Mouse (Mus musculus): Measurements from ENCODE around the gene Itgad.

Itgad gene

DNA sequence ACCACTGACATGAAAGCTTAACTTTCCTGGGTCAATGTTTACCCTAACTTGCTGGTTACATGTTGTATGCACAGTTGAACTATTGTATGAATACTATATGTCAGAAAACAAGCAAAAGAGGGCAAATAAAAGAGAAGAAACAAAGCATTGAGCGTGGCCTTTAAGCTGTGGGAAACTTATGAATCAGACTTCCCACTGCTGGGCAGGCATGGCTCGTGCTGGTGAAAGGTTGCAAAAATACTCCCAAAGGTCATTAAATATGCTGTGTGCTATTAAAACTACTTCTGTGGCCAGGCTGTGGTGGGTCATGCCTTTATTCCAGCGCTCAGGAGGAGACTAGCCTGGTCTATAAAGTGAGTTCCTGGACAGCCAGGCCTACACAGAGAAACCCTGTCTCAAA lies 15.8 kb downstream of the Itgad start:
- no peak for ATAC-seq (ENCODE audit: insufficient number of reproducible peaks, low FRiP score, low TSS enrichment)

DNA sequence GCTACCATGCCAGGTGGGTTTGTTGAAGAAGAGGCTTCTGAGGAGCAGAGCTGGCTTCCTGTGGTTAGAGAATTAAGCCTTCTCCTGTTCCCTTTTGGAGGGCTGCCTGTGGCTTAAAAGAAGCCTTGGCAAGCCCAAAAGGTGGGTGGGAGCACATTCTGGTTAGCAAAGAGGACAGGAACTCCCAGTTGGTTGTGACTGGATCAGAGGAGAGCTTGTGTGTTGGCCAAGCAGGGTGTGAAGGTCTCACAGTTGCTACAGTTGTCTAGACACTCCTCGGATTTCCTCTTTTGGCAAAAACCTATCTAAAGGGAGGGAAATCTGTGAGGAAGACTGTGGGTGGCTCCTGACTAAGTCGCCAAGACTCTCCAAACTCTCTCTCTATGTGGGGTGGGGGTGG lies 24.2 kb downstream of the Itgad start:
- ATAC-seq (ENCODE audit: insufficient number of reproducible peaks, low FRiP score, low TSS enrichment), result no peak

DNA sequence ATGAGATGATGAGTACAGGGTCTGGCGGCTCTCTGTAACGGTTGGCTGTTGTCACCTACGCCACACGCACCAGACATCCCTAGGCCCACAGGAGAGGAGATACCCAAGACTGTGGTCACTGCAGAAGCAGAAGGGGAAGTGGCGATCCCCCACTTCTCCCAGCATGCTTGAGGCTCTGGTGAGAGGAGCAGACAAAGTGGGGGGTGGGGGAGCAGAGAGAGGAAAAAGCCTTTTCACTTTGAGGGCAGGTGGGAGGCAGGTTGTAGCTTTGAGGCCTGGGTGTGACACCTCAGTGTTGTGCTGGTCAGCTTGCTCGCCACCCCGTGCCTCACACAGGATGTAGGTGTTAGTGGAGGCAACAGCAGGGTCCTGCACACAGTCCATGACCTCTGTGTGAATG lies 25.9 kb downstream of the Itgad start:
- ATAC-seq (ENCODE audit: insufficient number of reproducible peaks, low FRiP score, low TSS enrichment), result no peak

DNA sequence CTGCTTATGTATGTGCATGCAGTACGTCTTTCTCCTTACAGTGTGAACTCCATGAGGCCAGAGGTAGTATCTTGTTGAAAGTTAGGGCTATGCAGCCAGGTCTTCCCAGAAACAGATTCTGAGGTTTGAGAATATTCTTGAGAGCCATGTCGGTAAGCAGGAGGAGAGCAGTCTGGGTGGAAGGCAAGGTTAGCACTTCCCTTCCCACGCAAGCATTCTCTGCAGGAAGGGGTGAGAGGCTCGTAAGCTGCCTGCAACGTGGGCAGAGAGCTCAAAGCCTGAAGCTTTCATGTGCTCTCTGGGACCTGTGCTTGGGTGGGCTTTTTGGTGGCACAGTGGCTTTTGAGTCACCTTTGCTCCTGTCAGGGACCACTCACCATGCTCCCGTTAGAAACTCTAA lies 26.4 kb downstream of the Itgad start:
- ATAC-seq (ENCODE audit: insufficient number of reproducible peaks, low FRiP score, low TSS enrichment), result no peak

DNA sequence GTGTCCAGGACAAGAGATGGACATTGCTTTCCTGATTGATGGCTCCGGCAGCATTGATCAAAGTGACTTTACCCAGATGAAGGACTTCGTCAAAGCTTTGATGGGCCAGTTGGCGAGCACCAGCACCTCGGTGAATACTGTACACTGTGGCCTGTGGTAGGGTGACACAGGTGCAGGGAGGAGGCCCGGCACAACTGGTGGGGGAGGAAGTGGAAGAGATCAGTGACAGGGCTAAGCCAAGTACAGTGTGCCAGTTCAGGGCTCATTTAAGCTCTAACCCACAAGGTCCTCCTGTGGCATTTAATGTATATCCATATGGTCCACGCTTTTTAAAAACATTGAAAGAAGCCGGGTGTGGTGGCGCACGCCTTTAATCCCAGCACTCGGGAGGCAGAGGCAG lies 27.5 kb downstream of the Itgad start:
- ATAC-seq (ENCODE audit: insufficient number of reproducible peaks, low FRiP score, low TSS enrichment), result no peak

DNA sequence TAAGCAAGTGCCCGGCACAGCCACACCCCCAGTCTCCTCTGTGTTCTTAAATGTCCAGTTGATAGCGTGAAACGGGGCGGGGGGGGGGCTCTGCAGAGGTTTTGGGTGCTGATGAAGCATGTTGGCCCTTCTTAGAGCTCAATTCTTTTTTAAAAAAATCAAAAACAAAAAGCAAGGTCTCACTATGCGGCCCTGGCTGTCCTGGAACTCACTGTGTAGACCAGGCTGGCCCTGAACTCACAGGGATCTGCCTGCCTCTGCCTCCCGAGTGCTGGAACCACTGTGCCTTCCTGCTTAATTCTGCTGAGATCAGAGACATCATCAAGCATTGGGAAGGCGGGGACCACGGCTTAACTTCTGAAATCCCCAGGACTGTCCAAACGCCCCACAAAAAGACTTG lies 47.4 kb downstream of the Itgad start:
- ATAC-seq (ENCODE audit: insufficient number of reproducible peaks, low FRiP score, low TSS enrichment), result no peak

DNA sequence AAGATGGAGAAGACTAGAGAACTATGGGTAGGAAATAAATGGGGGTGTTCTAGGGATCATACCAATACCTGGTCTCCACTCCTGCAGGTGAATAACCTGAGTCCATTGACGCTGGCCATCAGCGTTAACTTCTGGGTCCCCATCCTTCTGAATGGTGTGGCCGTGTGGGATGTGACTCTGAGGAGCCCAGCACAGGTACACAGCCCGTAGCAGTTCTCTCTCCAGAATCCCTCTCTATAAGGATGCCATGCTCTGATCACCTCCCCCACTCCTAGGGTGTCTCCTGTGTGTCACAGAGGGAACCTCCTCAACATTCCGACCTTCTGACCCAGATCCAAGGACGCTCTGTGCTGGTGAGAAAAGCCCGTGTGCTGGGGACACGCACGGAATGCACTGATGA lies 48.9 kb downstream of the Itgad start:
- ATAC-seq (ENCODE audit: insufficient number of reproducible peaks, low FRiP score, low TSS enrichment), result no peak

DNA sequence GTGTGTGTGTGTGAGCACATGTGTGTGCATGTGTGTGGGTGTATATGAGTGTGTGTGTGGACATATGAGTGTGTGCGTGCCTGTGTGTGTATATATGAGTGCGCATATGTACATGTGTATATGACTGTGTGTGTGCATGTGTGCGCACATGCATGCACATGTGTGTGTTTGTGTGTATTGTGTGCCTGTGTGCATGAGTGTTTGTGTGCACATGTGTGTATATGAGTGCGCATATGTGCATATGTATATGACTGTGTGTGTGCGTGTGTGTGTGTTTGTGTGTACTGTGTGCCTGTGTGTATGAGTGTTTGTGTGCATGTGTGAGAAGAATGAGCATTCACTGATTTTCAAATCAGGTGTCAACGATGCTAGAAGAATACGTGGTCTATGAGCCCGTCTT lies 50.0 kb downstream of the Itgad start:
- ATAC-seq (ENCODE audit: insufficient number of reproducible peaks, low FRiP score, low TSS enrichment), result no peak

DNA sequence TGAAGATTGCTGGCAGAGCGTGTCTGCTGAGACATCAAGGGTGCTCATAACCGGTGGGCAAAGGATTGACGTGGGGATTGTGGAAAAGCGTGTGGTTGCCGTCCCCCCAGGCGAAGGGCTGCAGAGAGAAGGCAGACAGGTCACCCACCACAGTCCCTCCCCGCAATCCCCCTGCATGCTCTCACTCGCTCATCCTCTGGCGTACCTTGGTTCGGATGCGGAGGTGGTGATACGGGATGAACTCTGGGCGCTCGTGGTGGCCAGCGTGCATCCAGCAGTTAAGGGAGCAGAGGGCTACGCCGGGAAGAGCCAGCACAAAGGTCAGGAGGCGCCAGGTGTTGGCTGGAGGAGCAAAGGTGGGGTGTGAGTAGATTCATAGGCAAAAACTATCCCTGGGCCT lies 51.5 kb downstream of the Itgad start:
- no peak for ATAC-seq (ENCODE audit: insufficient number of reproducible peaks, low FRiP score, low TSS enrichment)

DNA sequence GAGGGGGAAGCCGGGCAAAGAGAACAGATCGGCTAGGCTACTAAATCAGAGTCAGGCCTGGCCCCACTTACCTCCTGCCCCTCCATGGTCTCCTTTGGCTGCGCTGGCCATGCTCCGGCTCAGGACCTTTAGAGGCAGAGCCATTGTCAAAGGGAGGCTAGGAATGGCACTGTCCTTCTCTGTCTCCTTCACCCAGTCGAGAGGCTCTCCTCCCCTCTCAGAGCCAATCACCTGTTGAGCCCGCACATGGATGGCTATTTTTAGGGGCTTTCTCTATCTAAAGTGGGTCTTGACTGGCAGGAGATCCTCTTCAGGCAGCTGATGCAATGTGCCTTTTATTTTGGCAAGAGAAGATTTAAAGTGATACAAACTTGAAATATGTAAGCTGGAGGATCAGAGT lies 52.0 kb downstream of the Itgad start, which contains the start of gene Cox6a2:
Cox6a2 (minus strand) TSS at position 236 of the 400 bp plus-strand sequence.
- ATAC-seq (ENCODE audit: insufficient number of reproducible peaks, low FRiP score, low TSS enrichment), result no peak

DNA sequence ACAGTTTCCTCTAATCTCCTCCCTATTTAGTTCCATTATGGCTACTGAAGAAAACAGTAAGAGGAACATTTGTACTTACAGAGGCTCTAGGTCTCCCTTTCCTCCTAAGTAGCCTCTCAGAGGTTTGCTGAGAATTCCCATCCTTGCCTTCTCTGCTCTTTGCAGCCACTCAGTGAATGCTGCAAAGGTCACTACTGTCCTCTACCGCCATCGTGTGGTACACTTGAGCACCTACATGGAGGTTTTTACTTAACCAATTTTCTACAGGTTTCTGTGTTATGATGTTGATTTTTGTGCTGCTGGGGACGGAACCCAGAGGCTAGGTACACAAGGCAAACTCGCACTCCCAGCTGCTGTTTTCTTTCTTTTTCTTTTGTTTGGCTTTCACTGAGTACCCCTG lies 54.0 kb downstream of the Itgad start:
- peak; percentile 49; the same call in 1 of the 2 replicates for ATAC-seq (ENCODE audit: insufficient number of reproducible peaks, low FRiP score, low TSS enrichment)

DNA sequence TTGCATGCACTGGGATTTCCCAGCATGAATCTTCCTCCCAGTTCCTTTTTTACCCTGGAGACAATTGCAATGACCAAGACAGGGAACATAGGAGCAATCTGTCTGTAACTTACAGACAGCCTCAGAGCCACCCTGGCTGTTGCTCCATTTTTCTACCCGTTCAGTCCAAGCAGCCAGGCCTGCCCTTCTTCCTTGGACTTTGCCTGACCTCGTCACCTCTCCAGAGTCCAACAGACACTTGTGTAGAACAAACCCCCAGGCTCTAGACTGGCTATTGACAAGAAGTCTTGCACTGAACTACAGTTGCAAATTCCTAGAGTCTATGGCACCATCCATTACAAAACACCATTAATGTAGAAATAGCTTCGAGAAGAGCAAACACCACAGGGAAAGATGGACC lies 55.6 kb downstream of the Itgad start:
- no peak for ATAC-seq (ENCODE audit: insufficient number of reproducible peaks, low FRiP score, low TSS enrichment)

DNA sequence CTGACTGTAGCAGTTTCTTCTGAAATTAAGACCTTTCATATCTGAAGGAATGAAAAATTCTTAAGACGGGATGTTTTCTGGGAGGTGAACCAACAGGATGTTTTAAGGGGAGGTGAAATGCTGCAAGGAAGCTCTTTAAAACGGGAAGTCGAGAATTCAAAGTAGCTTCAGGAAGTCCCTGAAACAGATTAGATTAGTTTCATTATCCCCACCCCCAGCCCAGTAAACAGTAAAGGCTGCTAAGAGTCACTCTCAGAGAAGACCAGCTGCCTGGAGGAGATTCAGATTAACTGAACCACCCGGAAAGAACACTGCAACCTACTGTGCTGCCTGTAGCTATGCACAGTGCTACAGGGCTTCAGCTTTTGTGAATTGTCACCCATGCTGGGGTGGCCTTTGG lies 65.8 kb downstream of the Itgad start:
- ATAC-seq (ENCODE audit: insufficient number of reproducible peaks, low FRiP score, low TSS enrichment), result no peak

DNA sequence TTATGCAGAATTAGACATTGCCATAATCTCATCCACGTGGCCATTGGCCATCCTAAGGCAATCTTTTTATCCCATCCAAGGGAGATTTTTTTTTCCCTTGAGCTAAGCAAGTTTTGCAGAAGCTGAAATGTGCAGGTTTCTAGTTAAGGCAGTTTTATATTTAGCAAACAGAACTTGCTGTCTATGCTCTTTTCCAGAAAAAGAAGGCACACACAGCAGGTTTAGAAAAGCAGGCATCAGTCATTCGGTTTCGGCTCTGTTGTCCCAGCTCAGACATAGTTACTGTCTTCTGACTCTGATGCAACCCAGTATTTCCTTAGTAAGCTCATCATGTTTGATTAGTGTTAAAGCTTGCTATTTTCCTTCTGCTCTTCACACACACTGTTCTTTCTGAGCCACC lies 66.8 kb downstream of the Itgad start:
- no peak for ATAC-seq (ENCODE audit: insufficient number of reproducible peaks, low FRiP score, low TSS enrichment)

DNA sequence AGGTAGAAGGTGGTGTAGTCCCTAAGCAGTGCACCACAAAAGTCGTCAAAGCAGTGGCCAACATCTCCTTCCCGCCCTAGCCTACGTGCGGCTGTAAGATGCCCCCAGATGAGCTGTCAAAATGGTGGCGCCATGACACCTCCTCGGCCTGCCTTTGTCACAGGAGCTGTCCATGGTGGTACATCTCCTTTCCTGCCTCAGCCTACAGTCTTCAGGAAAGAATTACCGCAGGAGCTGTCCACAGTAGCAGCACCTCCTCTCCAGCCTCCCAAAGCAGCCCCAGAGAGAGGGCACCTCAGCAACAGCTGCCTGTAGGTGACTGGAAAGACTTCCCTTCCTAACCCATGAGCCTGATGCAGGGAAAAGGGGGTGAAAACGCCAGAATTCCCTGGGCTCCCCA lies 77.6 kb downstream of the Itgad start:
- ATAC-seq (ENCODE audit: insufficient number of reproducible peaks, low FRiP score, low TSS enrichment), result no peak

DNA sequence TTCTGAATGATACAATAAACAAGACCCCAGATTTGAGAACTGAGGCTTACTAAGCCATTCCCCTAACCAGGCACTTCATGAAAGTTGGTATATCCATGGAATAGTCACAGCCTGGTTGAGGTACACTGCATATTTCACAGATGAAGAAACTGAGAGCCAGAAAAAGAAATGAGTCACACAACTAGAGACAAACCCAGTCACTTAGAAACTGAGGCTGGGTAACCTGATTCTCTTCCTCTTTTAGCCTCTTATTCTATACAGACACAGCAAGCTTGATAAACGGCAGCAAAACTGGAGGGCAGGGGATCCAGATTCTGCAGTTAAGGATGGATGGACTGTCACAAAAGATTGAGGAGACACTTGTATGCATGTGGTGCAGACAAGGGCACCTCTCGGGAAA lies 80.6 kb downstream of the Itgad start:
- no peak for ATAC-seq (ENCODE audit: insufficient number of reproducible peaks, low FRiP score, low TSS enrichment)

DNA sequence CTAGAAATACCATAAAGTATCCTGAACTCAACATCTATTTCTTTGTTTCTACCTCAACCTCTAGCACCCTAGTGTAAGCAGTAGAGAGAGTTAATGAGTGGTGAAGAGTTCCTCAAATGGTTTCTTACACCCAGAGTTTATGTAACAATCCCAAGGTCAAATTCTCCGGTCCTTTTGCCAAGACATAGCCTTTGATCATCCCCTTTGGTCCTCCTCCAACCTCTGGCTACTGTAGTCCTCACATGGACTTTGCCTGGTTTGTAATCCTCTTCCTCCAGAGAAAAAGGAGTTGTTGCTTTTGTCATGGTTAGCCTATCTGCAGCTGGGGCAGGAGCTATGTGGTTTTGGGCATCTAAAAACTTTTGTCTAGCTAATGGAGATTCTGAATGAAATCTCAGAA lies 81.3 kb downstream of the Itgad start:
- ATAC-seq (ENCODE audit: insufficient number of reproducible peaks, low FRiP score, low TSS enrichment), result no peak

DNA sequence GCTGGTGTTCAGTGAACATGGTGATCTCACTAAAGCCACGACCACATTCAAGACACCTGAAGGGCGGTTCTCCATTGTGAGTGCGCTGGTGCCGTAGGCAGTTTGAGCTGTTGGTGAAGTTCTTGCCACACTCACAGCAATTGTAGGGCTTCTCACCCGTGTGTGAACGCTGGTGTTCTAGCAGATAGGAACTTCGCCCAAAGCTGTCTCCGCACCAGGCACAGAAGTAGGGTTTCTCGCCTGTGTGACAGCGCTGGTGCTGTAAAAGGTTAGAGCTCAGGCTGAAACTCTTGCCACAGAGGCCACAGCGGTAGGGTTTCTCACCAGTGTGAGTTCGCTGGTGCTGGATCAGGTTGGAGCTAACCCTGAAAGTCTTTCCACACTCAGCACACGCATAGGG lies 82.2 kb downstream of the Itgad start:
- no peak for ATAC-seq (ENCODE audit: insufficient number of reproducible peaks, low FRiP score, low TSS enrichment)

DNA sequence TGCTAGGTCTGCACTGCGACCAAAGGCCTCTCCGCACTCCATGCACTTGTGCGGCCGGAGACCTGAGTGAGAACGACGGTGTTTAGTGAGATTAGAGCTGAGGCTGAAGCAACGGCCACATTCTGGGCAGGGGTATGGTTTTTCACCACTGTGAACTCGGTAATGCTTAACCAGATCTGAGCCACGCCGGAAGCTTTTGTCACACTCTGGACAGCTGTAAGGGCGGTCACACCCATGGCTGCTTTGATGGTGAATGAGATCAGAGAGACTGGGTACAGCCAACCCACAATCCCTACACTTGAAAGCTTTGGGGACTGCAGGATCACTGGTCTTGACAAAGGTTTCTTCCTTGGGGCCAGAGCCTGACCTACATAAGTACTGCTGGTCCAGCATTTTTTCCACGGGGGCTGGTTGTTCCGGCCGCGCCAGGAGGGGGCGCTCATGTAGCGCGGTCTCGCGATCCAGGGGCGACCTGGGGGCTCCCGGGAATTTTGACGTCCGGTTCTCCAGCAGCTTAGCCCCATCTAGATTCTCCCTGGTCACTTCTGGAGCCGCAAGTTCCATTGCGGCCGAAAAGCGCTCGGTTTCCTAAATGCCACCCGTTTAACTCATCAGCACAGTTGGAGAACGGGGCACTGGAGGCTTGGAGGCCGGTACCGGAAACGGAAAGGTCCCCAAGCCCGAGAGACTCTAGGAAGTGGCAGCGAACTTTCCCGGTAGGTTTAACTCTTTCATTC lies 82.8 kb downstream of the Itgad start, which contains the start of gene Armc5:
Armc5 (plus strand) TSS at position 487 of the 737 bp plus-strand sequence.
- 0 out of 2 replicates have a peak, but pooled peaks have one; percentile 18 for ATAC-seq (ENCODE audit: insufficient number of reproducible peaks, low FRiP score, low TSS enrichment)

DNA sequence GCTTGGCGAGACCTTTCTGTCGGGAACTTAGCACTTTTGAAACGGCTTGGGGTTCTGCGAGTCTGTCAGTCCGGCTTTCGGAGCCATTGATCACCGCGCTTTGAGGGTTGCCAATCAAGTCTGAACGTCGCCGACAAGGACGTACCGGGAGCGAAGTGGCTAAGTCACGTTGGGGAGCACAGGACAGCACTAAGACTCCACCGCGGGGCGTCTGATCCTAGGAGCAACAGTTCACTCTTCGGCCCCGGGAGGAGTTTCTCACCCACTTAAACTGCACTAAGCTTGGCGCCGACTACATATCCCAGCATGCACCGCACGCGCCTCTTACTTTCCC lies 83.4 kb downstream of the Itgad start:
- no peak; the same call in 1 of the 2 replicates for ATAC-seq (ENCODE audit: insufficient number of reproducible peaks, low FRiP score, low TSS enrichment)

DNA sequence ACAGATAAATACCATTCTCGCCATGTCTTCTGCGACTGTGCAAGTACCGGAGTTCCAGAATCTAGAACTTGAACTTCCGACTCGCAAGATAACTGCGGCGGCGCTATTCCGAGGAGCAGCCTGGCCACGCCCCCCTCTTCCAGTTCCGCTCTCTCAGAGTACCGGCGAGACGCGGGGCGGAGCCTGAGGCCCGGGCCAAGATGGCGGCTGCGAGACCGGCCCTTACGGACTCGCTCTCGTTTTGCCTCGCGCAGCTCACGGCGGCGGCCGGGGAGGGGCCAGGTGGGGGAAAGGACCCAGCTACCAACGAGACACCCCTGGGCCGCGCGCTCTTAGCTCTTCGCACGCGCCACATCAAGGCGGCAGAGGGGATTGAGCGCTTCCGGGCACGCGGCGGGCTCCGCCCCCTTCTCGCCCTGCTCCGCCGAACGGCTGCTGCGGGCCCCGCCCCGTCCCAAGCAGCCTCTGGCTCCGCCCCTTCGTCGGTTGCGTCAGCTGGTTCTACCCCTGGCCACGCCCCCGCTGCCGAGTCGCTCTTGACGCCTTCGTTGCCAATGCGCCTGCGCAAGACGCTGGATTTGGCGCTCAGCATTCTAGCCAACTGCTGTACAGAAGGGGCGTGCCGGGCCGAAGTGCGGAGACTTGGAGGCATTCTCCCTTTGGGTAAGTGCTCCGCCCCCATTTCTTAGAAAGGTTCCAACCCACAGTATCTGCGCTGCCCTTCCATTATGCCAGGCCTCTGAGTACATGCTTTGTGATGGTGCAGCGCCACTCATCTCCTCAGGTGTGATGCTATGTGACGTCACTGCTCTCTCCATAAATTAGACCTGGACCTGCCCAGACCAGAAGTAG lies 84.0 kb downstream of the Itgad start, which contains the start of gene 9130023H24Rik:
9130023H24Rik (minus strand) TSS at position 105 of the 852 bp plus-strand sequence.
- peak; percentile 79 for ATAC-seq (ENCODE audit: insufficient number of reproducible peaks, low FRiP score, low TSS enrichment)

DNA sequence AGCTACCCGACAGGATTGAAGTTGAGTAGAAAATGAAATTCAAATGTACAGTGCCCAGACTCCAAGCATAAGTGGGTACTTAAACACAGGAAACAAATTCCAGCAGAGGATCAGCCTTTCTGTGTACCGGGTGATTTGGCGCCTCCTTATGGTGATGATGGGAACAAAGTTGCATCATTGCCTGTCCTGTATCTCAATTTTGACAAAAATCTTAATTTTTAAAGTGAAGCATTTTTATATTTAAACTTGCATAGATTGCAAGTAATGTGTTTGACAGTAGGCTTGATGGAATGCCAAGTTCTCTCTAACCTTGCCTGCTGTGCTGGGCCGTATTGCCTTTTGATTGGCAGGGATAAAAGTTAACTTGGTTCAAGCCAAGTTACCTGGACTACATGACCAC lies 84.8 kb downstream of the Itgad start:
- ATAC-seq (ENCODE audit: insufficient number of reproducible peaks, low FRiP score, low TSS enrichment), result no peak

Measured in cerebellum, adult (tissue).